Mouse (Mus musculus) embryonic stem cell, embryonic (primary cell): ENCODE data around the gene Ammecr1.

Source experiments
- CTCF ChIA-PET, 4 experiments: fragments of 300-600 bp in 2 of 4; fragments of 350-600 bp in 2 of 4; sonication (Branson Sonifier 250); formaldehyde crosslinking; loops; one replicate each; lab custom pipeline; 2022; ENCODE audit warnings: inconsistent platforms in 2 of 4; lab: Charles Lee
- POLR2A ChIA-PET, 4 experiments: fragments of 300-600 bp in 2 of 4; fragments of 350-600 bp in 2 of 4; sonication (Branson Sonifier 250); formaldehyde crosslinking; loops; one replicate each; lab custom pipeline; 2022; ENCODE audit warnings: antibody characterized with exemption in 4 of 4, inconsistent platforms in 1 of 4; lab: Charles Lee

The Ammecr1 gene

DNA sequence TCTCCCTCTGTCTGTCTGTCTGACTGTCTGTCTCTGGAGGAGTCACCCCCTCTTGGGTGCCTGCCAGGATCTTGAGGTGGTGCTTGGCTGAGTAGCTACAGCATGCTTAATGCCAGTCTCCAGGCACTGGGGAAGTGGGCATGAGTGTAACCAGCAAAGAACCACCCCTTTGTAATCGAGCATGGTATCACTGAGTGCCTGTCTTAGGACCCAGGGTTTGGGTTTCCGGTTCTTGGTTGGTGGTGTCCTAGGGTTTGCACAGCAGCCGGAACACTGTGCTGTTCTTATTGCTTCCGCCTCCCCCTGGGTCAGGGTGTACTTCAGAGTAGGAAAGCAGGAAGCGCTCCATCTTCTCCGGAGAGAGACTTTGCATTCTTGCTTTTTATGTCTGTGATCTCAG lies 160.4 kb downstream of the Ammecr1 start:
- ChIA-PET CTCF (interaction anchor here (0.9 to 1.7 kb wide), 8 partner anchors 9 to 434 kb away, joined by 3 to 9 read pairs (median 4); no protein-coding TSS in a partner anchor), POLR2A (interaction anchor here in 1 of 4 experiments (0.7 kb wide), 1 partner anchor 10 kb away, joined by 3 read pairs; no protein-coding TSS in a partner anchor)

GRCm38 (mm10) chrX:142804596-142804995 lies 161.9 kb downstream of the Ammecr1 start:
- ChIA-PET CTCF (no interaction called here), POLR2A (interaction anchor here in 1 of 4 experiments (0.7 kb wide), 1 partner anchor 106 kb away, joined by 3 read pairs; no protein-coding TSS in a partner anchor)
